Mouse (Mus musculus) heart, embryonic 11.5 days (tissue): ENCODE results near the gene Foxd4. TPM values are rescaled to one million over a fixed set of nuclear protein-coding genes. Genes with fewer than 3 reads are reported as not detected.

ENCODE experiments used
- ATAC-seq: fragments of 200-750 bp; cut with Nextera tagmentation; replicated peaks from 2 replicates; pipeline ENCODE4 v1.8.0; 2017; ENCODE audit warnings: moderate library complexity; ENCODE audit not compliant: insufficient number of reproducible peaks, low FRiP score, low TSS enrichment
- H3K27ac ChIP-seq: fragments of 300-500 bp; sonication (generic); 2 replicates; pipeline ENCODE4 v1.5.1; 2014; ENCODE audit warnings: mild to moderate bottlenecking, low read depth, low read length
- H3K27me3 ChIP-seq: fragments of 300-500 bp; sonication (generic); 2 replicates; pipeline ENCODE4 v1.6.1; 2014; ENCODE audit warnings: mild to moderate bottlenecking, low read length, mixed read lengths; ENCODE audit not compliant: control insufficient read depth, insufficient read depth
- H3K36me3 ChIP-seq: fragments of 300-500 bp; sonication (generic); 2 replicates; pipeline ENCODE4 v1.6.1; 2014; ENCODE audit warnings: mild to moderate bottlenecking, low read length, moderate library complexity, mixed read lengths; ENCODE audit not compliant: control insufficient read depth, insufficient read depth
- H3K4me1 ChIP-seq: fragments of 300-500 bp; sonication (generic); 2 replicates; pipeline ENCODE4 v1.6.1; 2014; ENCODE audit warnings: low read length; ENCODE audit not compliant: control insufficient read depth, insufficient read depth
- H3K4me2 ChIP-seq: fragments of 300-500 bp; sonication (generic); 2 replicates; pipeline ENCODE4 v1.6.1; 2014; ENCODE audit warnings: mild to moderate bottlenecking, moderate library complexity
- H3K4me3 ChIP-seq: fragments of 300-500 bp; sonication (generic); 2 replicates; pipeline ENCODE4 v1.5.1; 2014; ENCODE audit warnings: low read depth, low read length
- H3K9ac ChIP-seq: fragments of 300-500 bp; sonication (generic); 2 replicates; pipeline ENCODE4 v1.6.1; 2014; ENCODE audit warnings: mild to moderate bottlenecking, low read depth, low read length, moderate library complexity
- H3K9me3 ChIP-seq: fragments of 300-500 bp; sonication (generic); replicated peaks from 2 replicates; pipeline ENCODE4 v1.6.1; 2016; ENCODE audit warnings: low read length; ENCODE audit not compliant: control insufficient read depth
- WGBS: fragments of 180-500 bp; shearing (Covaris S2); extraction: QIAGEN DNeasy Blood & Tissue Kit; methylation state at CpG from one replicate; pipeline ENCODE4 v1.1.7; 2014; ENCODE audit not compliant: insufficient replicate concordance; 5-methylcytosine and 5-hydroxymethylcytosine counted together
- microRNA-seq: library from miRNA; unstranded; fragments of <30 nt; microRNA quantifications from one replicate; pipeline ENCODE4, GENCODE M21; 2016; ENCODE audit warnings: borderline number of aligned reads
- polyA plus RNA-seq: library from polyadenylated mRNA; unstranded; fragments of >200 nt; fragmentation: Nextera tagmentation; extraction: Ambion mirVana; gene quantifications from 2 replicates; pipeline ENCODE4 v1.2.1, GENCODE M21; 2014

The Foxd4 gene
- polyA plus RNA-seq, 1 experiment from 2014 or later = not detected

DNA sequence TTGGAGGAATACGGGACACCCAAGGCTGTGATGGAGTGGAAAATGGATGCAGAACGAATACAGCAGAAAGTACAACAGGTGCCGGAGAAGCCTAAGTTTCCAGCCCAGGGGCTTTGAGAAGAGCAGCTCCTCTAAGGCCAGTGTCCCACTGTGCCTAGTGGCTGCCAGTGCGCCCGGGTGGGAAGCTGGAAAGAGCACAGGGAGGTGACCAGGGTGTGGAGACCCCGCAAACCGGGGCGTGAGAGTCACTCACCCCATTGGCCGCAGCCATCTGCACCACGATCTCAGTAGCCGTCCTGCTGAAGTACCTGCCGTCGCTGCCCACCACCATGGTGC, 39.8 kb downstream of the Foxd4 start:
- WGBS = 14% methylated on average over 13 of the region's 13 CpGs
- Histone ChIP-seq H3K27ac (peak overlapping the region; percentile 95), H3K27me3 (no peaks in the 10 kb centered on the region), H3K4me3 (peak overlapping the region; percentile 62), H3K9ac (peak overlapping the region; percentile 85), H3K36me3 (no peaks in the 10 kb centered on the region), H3K4me2 (peak overlapping the region; percentile 63), H3K9me3 (no peaks in the 10 kb centered on the region), H3K4me1 (peaks cover 5% of the 10 kb centered on the region; the same call in 1 of the 2 replicates)
- ATAC-seq = peak; percentile 63

GRCm38 (mm10) chr19:24851456-24852315, 49.3 kb downstream of the Foxd4 start:
- H3K27me3 ChIP-seq = no peaks in the 10 kb centered on the region
- no peak overlapping the region for H3K9ac ChIP-seq
- ATAC-seq = no peak
- H3K4me2 ChIP-seq = no peak overlapping the region
- 73% methylated on average over 21 of the region's 21 CpGs for WGBS
- H3K36me3 ChIP-seq = no peaks in the 10 kb centered on the region
- no peak overlapping the region for H3K27ac ChIP-seq
- peaks cover 31% of the 10 kb centered on the region for H3K4me1 ChIP-seq
- no peaks in the 10 kb centered on the region for H3K9me3 ChIP-seq
- no peak overlapping the region for H3K4me3 ChIP-seq

Small RNA genes within 50 kb of the gene (microRNA-seq; reads per million reads assigned to microRNA genes)
- not detected for gene Mir3084-1

Other genes starting within 250 kb of the Foxd4 start
- 4.6 and 6.0 TPM in 2 replicates for gene Tmem252, start 227.2 kb downstream of the Foxd4 start, polyA plus RNA-seq
- gene Pgm5, start 39.3 kb downstream of the Foxd4 start, polyA plus RNA-seq = 5.3 and 6.3 TPM in 2 replicates
- 642 and 698 TPM in 2 replicates for gene Gm10053, start 25.5 kb downstream of the Foxd4 start, polyA plus RNA-seq
- gene Cbwd1, start 60.4 kb upstream of the Foxd4 start, polyA plus RNA-seq = 15.8 and 20.0 TPM in 2 replicates
- 2.9 and 4.9 TPM in 2 replicates for gene Dock8, start 98.3 kb upstream of the Foxd4 start, polyA plus RNA-seq